48 mouse cellular contexts compared by ENCODE assay signal in genomic region chr3:144966074-144966473, GRCm38 (mm10). TPM values are rescaled to one million over a fixed set of nuclear protein-coding genes. Genes with fewer than 3 reads are reported as not detected.
"Had no signal": no experiment of that assay in that cellular context is flagged by ENCODE, and none has a peak within 500 bp of the region (broad histone marks: within the 10 kb centered on the region; RNA-seq: fewer than 3 reads in every experiment).

No protein-coding gene starts in this region.

- ATAC-seq: hindbrain, embryonic 16.5 days; hindbrain, postnatal 0 days; inflammation-experienced regulatory T-cells, adult 6 months had no signal

- H3K9ac ChIP-seq: heart, embryonic 12.5 days; heart, embryonic 13.5 days; heart, embryonic 15.5 days; hindbrain, embryonic 12.5 days; hindbrain, embryonic 13.5 days; hindbrain, embryonic 14.5 days; hindbrain, embryonic 15.5 days; kidney, embryonic 15.5 days had no signal

- H3K9me3 ChIP-seq: heart, embryonic 10.5 days; heart, embryonic 12.5 days; heart, embryonic 13.5 days; heart, embryonic 15.5 days; hindbrain, embryonic 10.5 days; hindbrain, embryonic 12.5 days; hindbrain, embryonic 13.5 days; hindbrain, embryonic 15.5 days; kidney, embryonic 15.5 days had no signal

- H3K4me3 ChIP-seq: heart, embryonic 10.5 days; heart, embryonic 12.5 days; heart, embryonic 13.5 days; heart, embryonic 15.5 days; hindbrain, embryonic 10.5 days; hindbrain, embryonic 12.5 days; hindbrain, embryonic 13.5 days; hindbrain, embryonic 15.5 days; kidney, embryonic 15.5 days; layer of hippocampus, adult 2 months; left cerebral cortex, adult 2 months had no signal

- H3K4me1 ChIP-seq: heart, embryonic 10.5 days; heart, embryonic 12.5 days; heart, embryonic 13.5 days; heart, embryonic 15.5 days; hindbrain, embryonic 10.5 days; hindbrain, embryonic 12.5 days; hindbrain, embryonic 13.5 days; hindbrain, embryonic 15.5 days; kidney, embryonic 15.5 days had no signal

- H3K36me3 ChIP-seq: heart, embryonic 10.5 days; heart, embryonic 12.5 days; heart, embryonic 13.5 days; heart, embryonic 15.5 days; hindbrain, embryonic 10.5 days; hindbrain, embryonic 12.5 days; hindbrain, embryonic 13.5 days; hindbrain, embryonic 15.5 days; kidney, embryonic 15.5 days had no signal

- H3K27me3 ChIP-seq: heart, embryonic 12.5 days; heart, embryonic 13.5 days; heart, embryonic 15.5 days; hindbrain, embryonic 12.5 days; hindbrain, embryonic 13.5 days; hindbrain, embryonic 15.5 days; kidney, embryonic 15.5 days had no signal

- H3K27ac ChIP-seq: heart, embryonic 10.5 days; heart, embryonic 13.5 days; heart, embryonic 15.5 days; hindbrain, embryonic 10.5 days; hindbrain, embryonic 12.5 days; hindbrain, embryonic 13.5 days; hindbrain, embryonic 14.5 days; hindbrain, embryonic 15.5 days; hindbrain, postnatal 0 days; kidney, embryonic 15.5 days; kidney, postnatal 0 days; layer of hippocampus, adult 2 months; left cerebral cortex, adult 2 months had no signal

- H3K4me2 ChIP-seq: heart, embryonic 11.5 days; heart, embryonic 12.5 days; heart, embryonic 13.5 days; heart, embryonic 15.5 days; hindbrain, embryonic 12.5 days; hindbrain, embryonic 13.5 days; hindbrain, embryonic 14.5 days; hindbrain, embryonic 15.5 days; kidney, embryonic 15.5 days had no signal

- DNase-seq: heart, postnatal 10 days; heart, postnatal 14 days; heart, postnatal 36 days; heart, postnatal 4 days; kidney, adult 11 months; kidney, adult 18-20 months; kidney, adult 2 months; kidney, adult 8-10 months; kidney, adult 9 months; kidney, postnatal 10 days; kidney, postnatal 14 days; kidney, postnatal 25 days; kidney, postnatal 36 days; kidney, postnatal 4 days; layer of hippocampus, adult 9-11 months; layer of hippocampus, postnatal 36 days had no signal

RNA-seq across cellular contexts. Expression of gene Clca4a, which starts 8.8 kb away (rescaled TPM):
- total RNA-seq: heart, adult 8-10 months; heart, postnatal 10 days; heart, postnatal 14 days; heart, postnatal 25 days; heart, postnatal 36 days; heart, postnatal 4 days; hematopoietic stem cell, adult 5-6 weeks; hindbrain, postnatal 0 days; layer of hippocampus, adult 18-20 months; layer of hippocampus, adult 2 months; layer of hippocampus, adult 8-10 months; layer of hippocampus, postnatal 10 days; layer of hippocampus, postnatal 14 days; layer of hippocampus, postnatal 25 days; layer of hippocampus, postnatal 36 days; left cerebral cortex, adult 18-20 months; left cerebral cortex, adult 2 months had no signal
- polyA plus RNA-seq: heart, embryonic 11.5 days; heart, embryonic 12.5 days; heart, embryonic 13.5 days; heart, embryonic 14.5 days; heart, embryonic 15.5 days; heart, postnatal 0 days; hindbrain, embryonic 10.5 days; hindbrain, embryonic 11.5 days; hindbrain, embryonic 12.5 days; hindbrain, embryonic 13.5 days; hindbrain, embryonic 14.5 days; hindbrain, embryonic 16.5 days; hindbrain, postnatal 0 days; inflammation-experienced regulatory T-cells, adult 6 months; intestine, embryonic 14.5 days; kidney, adult 2 months; kidney, embryonic 14.5 days; kidney, embryonic 15.5 days; kidney, embryonic 16.5 days; kidney, postnatal 0 days had no signal

RNA-seq across cellular contexts. Expression of gene Clca4b, which starts 33.7 kb away (rescaled TPM):
- total RNA-seq: heart, adult 8-10 months; heart, postnatal 10 days; heart, postnatal 14 days; heart, postnatal 25 days; heart, postnatal 36 days; heart, postnatal 4 days; hematopoietic stem cell, adult 5-6 weeks; hindbrain, postnatal 0 days; layer of hippocampus, adult 18-20 months; layer of hippocampus, adult 2 months; layer of hippocampus, adult 8-10 months; layer of hippocampus, postnatal 10 days; layer of hippocampus, postnatal 14 days; layer of hippocampus, postnatal 25 days; layer of hippocampus, postnatal 36 days; left cerebral cortex, adult 18-20 months; left cerebral cortex, adult 2 months had no signal
- polyA plus RNA-seq: heart, embryonic 10.5 days; heart, embryonic 11.5 days; heart, embryonic 12.5 days; heart, embryonic 13.5 days; heart, embryonic 14.5 days; heart, embryonic 15.5 days; heart, postnatal 0 days; hindbrain, embryonic 10.5 days; hindbrain, embryonic 11.5 days; hindbrain, embryonic 12.5 days; hindbrain, embryonic 13.5 days; hindbrain, embryonic 14.5 days; hindbrain, embryonic 15.5 days; hindbrain, embryonic 16.5 days; inflammation-experienced regulatory T-cells, adult 6 months; kidney, embryonic 14.5 days; kidney, embryonic 15.5 days; kidney, embryonic 16.5 days had no signal
